Mouse (Mus musculus) hindbrain, embryonic 15.5 days (tissue): ENCODE measurements around the gene Rpp38. TPM values are rescaled to one million over a fixed set of nuclear protein-coding genes. Genes with fewer than 3 reads are reported as not detected.
A peak's percentile ranks its signal among the peaks of the same experiment; 100 is the strongest.

Source experiments
- ATAC-seq: fragments of 200-750 bp; cut with Nextera tagmentation; 2 replicates; pipeline ENCODE4 v1.8.0; 2017; ENCODE audit warnings: low read depth, moderate number of reproducible peaks, moderate TSS enrichment; ENCODE audit not compliant: low FRiP score
- H3K27ac ChIP-seq: fragments of 300-500 bp; sonication (generic); replicated peaks from 2 replicates; pipeline ENCODE4 v1.5.1; 2015; ENCODE audit warnings: mild to moderate bottlenecking, inconsistent platforms
- H3K27me3 ChIP-seq: fragments of 300-500 bp; sonication (generic); 2 replicates; pipeline ENCODE4 v1.6.1; 2015; ENCODE audit warnings: control low read depth, inconsistent platforms
- H3K36me3 ChIP-seq: fragments of 300-500 bp; sonication (generic); 2 replicates; pipeline ENCODE4 v1.6.1; 2015; ENCODE audit warnings: control low read depth, inconsistent platforms
- H3K4me1 ChIP-seq: fragments of 300-500 bp; sonication (generic); replicated peaks from 2 replicates; pipeline ENCODE4 v1.6.1; 2015; ENCODE audit warnings: control low read depth, inconsistent platforms
- H3K4me2 ChIP-seq: fragments of 300-500 bp; sonication (generic); 2 replicates; pipeline ENCODE4 v1.6.1; 2015; ENCODE audit warnings: moderate library complexity, mild to moderate bottlenecking, inconsistent platforms
- H3K4me3 ChIP-seq: fragments of 300-500 bp; sonication (generic); 2 replicates; pipeline ENCODE4 v1.5.1; 2015; ENCODE audit warnings: mild to moderate bottlenecking, inconsistent platforms
- H3K9ac ChIP-seq: fragments of 300-500 bp; sonication (generic); 2 replicates; pipeline ENCODE4 v1.6.1; 2015; ENCODE audit warnings: inconsistent platforms
- H3K9me3 ChIP-seq: fragments of 300-500 bp; sonication (generic); 2 replicates; pipeline ENCODE4 v1.6.1; 2016; ENCODE audit warnings: control low read depth, inconsistent platforms
- WGBS: fragments of 180-500 bp; shearing (Covaris S2); methylation state at CpG from one replicate; pipeline ENCODE4 v1.1.7; 2015; 5-methylcytosine and 5-hydroxymethylcytosine counted together
- polyA plus RNA-seq: library from polyadenylated mRNA; unstranded; fragments of >200 nt; fragmentation: Nextera tagmentation; extraction: Ambion mirVana; gene quantifications from 2 replicates; pipeline ENCODE4 v1.2.1, GENCODE M21; 2015

Gene Rpp38
- 11.1 and 12.1 TPM in 2 replicates for polyA plus RNA-seq

- Histone ChIP-seq H3K9ac (peak within 1 kb of the TSS; percentile 79), H3K4me3 (peak within 1 kb of the TSS; percentile 80), H3K4me1 (peaks cover 29% of the 10 kb centered on the region), H3K4me2 (peak within 1 kb of the TSS; percentile 70), H3K36me3 (peaks cover 18% of the 10 kb centered on the region), H3K9me3 (no peaks in the 10 kb centered on the region), H3K27me3 (no peaks in the 10 kb centered on the region), H3K27ac (peak within 1 kb of the TSS; percentile 91)
- under 1% methylated on average over 45 of the region's 45 CpGs for WGBS
- ATAC-seq: peak; percentile 98
Measured at GRCm38 (mm10) chr2:3332484-3333242, at the start of gene Rpp38. Gene Rpp38, minus strand, starts transcription at chr2:3332643.

- no peak overlapping the region for H3K4me3 ChIP-seq
- H3K9ac ChIP-seq: no peak overlapping the region
- no peak overlapping the region for H3K4me2 ChIP-seq
- H3K36me3 ChIP-seq: no peaks in the 10 kb centered on the region
- no peaks in the 10 kb centered on the region for H3K27me3 ChIP-seq
- H3K4me1 ChIP-seq: no peaks in the 10 kb centered on the region
- no peak for ATAC-seq
- WGBS: 64% methylated on average over 4 of the region's 4 CpGs
- no peaks in the 10 kb centered on the region for H3K9me3 ChIP-seq
- H3K27ac ChIP-seq: no peak overlapping the region
Measured at GRCm38 (mm10) chr2:3365127-3365526, 32.7 kb upstream of the Rpp38 start.

GRCm38 (mm10) chr2:3361067-3361466 is 28.6 kb upstream of the Rpp38 start:
- H3K4me3 ChIP-seq: no peak overlapping the region

GRCm38 (mm10) chr2:3357887-3358286 is 25.4 kb upstream of the Rpp38 start:
- no peak overlapping the region for H3K27ac ChIP-seq
- no peaks in the 10 kb centered on the region for H3K36me3 ChIP-seq
- H3K9ac ChIP-seq: no peak overlapping the region
- WGBS: 85% methylated on average over 3 of the region's 3 CpGs
- no peaks in the 10 kb centered on the region for H3K27me3 ChIP-seq
- no peak overlapping the region for H3K4me2 ChIP-seq
- no peaks in the 10 kb centered on the region for H3K9me3 ChIP-seq
- no peak for ATAC-seq
- no peaks in the 10 kb centered on the region for H3K4me1 ChIP-seq
- no peak overlapping the region for H3K4me3 ChIP-seq

More at GRCm38 (mm10) chr2:3361067-3361466, 28.6 kb upstream of the Rpp38 start:
- no peaks in the 10 kb centered on the region for H3K4me1 ChIP-seq
- no peaks in the 10 kb centered on the region for H3K27me3 ChIP-seq
- H3K36me3 ChIP-seq: no peaks in the 10 kb centered on the region
- no peak overlapping the region for H3K9ac ChIP-seq
- 83% methylated on average over 3 of the region's 3 CpGs for WGBS
- ATAC-seq: no peak
- no peak overlapping the region for H3K27ac ChIP-seq
- no peaks in the 10 kb centered on the region for H3K9me3 ChIP-seq
- no peak overlapping the region for H3K4me2 ChIP-seq

GRCm38 (mm10) chr2:3356311-3356710 is 23.9 kb upstream of the Rpp38 start:
- Histone ChIP-seq H3K9ac (no peak overlapping the region), H3K36me3 (no peaks in the 10 kb centered on the region), H3K27me3 (no peaks in the 10 kb centered on the region), H3K4me2 (no peak overlapping the region), H3K27ac (no peak overlapping the region), H3K9me3 (no peaks in the 10 kb centered on the region), H3K4me1 (no peaks in the 10 kb centered on the region), H3K4me3 (no peak overlapping the region)
- 81% methylated on average over 3 of the region's 3 CpGs for WGBS
- no peak for ATAC-seq

- no peak overlapping the region for H3K9ac ChIP-seq
- H3K9me3 ChIP-seq: no peaks in the 10 kb centered on the region
- no peaks in the 10 kb centered on the region for H3K36me3 ChIP-seq
- no peak overlapping the region for H3K4me2 ChIP-seq
- ATAC-seq: no peak
- H3K27ac ChIP-seq: no peak overlapping the region
- H3K4me1 ChIP-seq: no peaks in the 10 kb centered on the region
- H3K27me3 ChIP-seq: no peaks in the 10 kb centered on the region
- H3K4me3 ChIP-seq: no peak overlapping the region
- 91% methylated on average over 8 of the region's 8 CpGs for WGBS
Measured at GRCm38 (mm10) chr2:3355793-3356192, 23.4 kb upstream of the Rpp38 start.

- Histone ChIP-seq H3K27me3 (no peaks in the 10 kb centered on the region), H3K4me2 (no peak overlapping the region), H3K4me3 (no peak overlapping the region), H3K9ac (no peak overlapping the region), H3K9me3 (no peaks in the 10 kb centered on the region), H3K27ac (no peak overlapping the region), H3K36me3 (no peaks in the 10 kb centered on the region), H3K4me1 (no peaks in the 10 kb centered on the region)
- no peak for ATAC-seq
Measured at GRCm38 (mm10) chr2:3353160-3353559, 20.7 kb upstream of the Rpp38 start.

- no peak overlapping the region for H3K9ac ChIP-seq
- ATAC-seq: no peak
- H3K4me2 ChIP-seq: no peak overlapping the region
- no peaks in the 10 kb centered on the region for H3K36me3 ChIP-seq
- H3K27ac ChIP-seq: no peak overlapping the region
- no peaks in the 10 kb centered on the region for H3K4me1 ChIP-seq
- no peaks in the 10 kb centered on the region for H3K27me3 ChIP-seq
- WGBS: 22% methylated on average over 3 of the region's 3 CpGs
- H3K9me3 ChIP-seq: no peaks in the 10 kb centered on the region
- H3K4me3 ChIP-seq: no peak overlapping the region
Measured at GRCm38 (mm10) chr2:3348919-3349318, 16.5 kb upstream of the Rpp38 start.

- H3K4me2 ChIP-seq: no peak overlapping the region
- H3K9me3 ChIP-seq: no peaks in the 10 kb centered on the region
- H3K36me3 ChIP-seq: no peaks in the 10 kb centered on the region
- no peak overlapping the region for H3K9ac ChIP-seq
- ATAC-seq: no peak
- H3K4me3 ChIP-seq: no peak overlapping the region
- no peaks in the 10 kb centered on the region for H3K27me3 ChIP-seq
- WGBS: 83% methylated on average over 4 of the region's 4 CpGs
- no peak overlapping the region for H3K27ac ChIP-seq
- H3K4me1 ChIP-seq: no peaks in the 10 kb centered on the region
Measured at GRCm38 (mm10) chr2:3348422-3348821, 16.0 kb upstream of the Rpp38 start.

- H3K4me1 ChIP-seq: peaks cover 24% of the 10 kb centered on the region
- peak within 1 kb of the TSS; percentile 33; the same call in 1 of the 2 replicates for H3K9ac ChIP-seq
- H3K9me3 ChIP-seq: no peaks in the 10 kb centered on the region
- H3K36me3 ChIP-seq: no peaks in the 10 kb centered on the region
- peak; percentile 20; the same call in 1 of the 2 replicates for ATAC-seq
- H3K4me3 ChIP-seq: peak within 1 kb of the TSS; percentile 37
- H3K27ac ChIP-seq: no peak within 1 kb of the TSS
- no peaks in the 10 kb centered on the region for H3K27me3 ChIP-seq
- peak within 1 kb of the TSS; percentile 82 for H3K4me2 ChIP-seq
- 5% methylated on average over 20 of the region's 20 CpGs for WGBS
Measured at GRCm38 (mm10) chr2:3335611-3336301, 3.3 kb upstream of the Rpp38 start, which contains the start of gene Acbd7. Gene Acbd7, plus strand, starts transcription at chr2:3336168.

GRCm38 (mm10) chr2:3333761-3334160 is 1.3 kb upstream of the Rpp38 start:
- WGBS: 93% methylated on average over 12 of the region's 12 CpGs
- H3K4me3 ChIP-seq: no peak overlapping the region

GRCm38 (mm10) chr2:3332056-3332455 is 387 bp downstream of the Rpp38 start:
- H3K27me3 ChIP-seq: no peaks in the 10 kb centered on the region
- H3K9me3 ChIP-seq: no peaks in the 10 kb centered on the region
- peak overlapping the region; percentile 79 for H3K9ac ChIP-seq
- H3K4me3 ChIP-seq: peak overlapping the region; percentile 80
- peak overlapping the region; percentile 91 for H3K27ac ChIP-seq
- ATAC-seq: no peak
- H3K4me2 ChIP-seq: peak overlapping the region; percentile 70
- H3K4me1 ChIP-seq: peaks cover 29% of the 10 kb centered on the region
- peaks cover 23% of the 10 kb centered on the region for H3K36me3 ChIP-seq
- WGBS: 3% methylated on average over 21 of the region's 21 CpGs

More at GRCm38 (mm10) chr2:3333761-3334160, 1.3 kb upstream of the Rpp38 start:
- H3K4me1 ChIP-seq: peaks cover 29% of the 10 kb centered on the region
- no peak overlapping the region for H3K9ac ChIP-seq
- no peaks in the 10 kb centered on the region for H3K9me3 ChIP-seq
- H3K27me3 ChIP-seq: no peaks in the 10 kb centered on the region
- ATAC-seq: no peak
- H3K4me2 ChIP-seq: no peak overlapping the region
- peaks cover 10% of the 10 kb centered on the region; the same call in 1 of the 2 replicates for H3K36me3 ChIP-seq
- H3K27ac ChIP-seq: no peak overlapping the region
